Mouse (Mus musculus) stomach, embryonic 14.5 days (tissue): Measurements from ENCODE around the gene Pcbd1. TPM values are rescaled to one million over a fixed set of nuclear protein-coding genes. Genes with fewer than 3 reads are reported as not detected.

Experiments used
- ATAC-seq: fragments of 200-750 bp; cut with Nextera tagmentation; 2 replicates; pipeline ENCODE4 v1.8.0; 2017; ENCODE audit warnings: low read depth, moderate TSS enrichment; ENCODE audit not compliant: insufficient number of reproducible peaks, insufficient read depth, low FRiP score
- H3K27ac ChIP-seq: fragments of 300-500 bp; sonication (generic); 2 replicates; pipeline ENCODE4 v1.5.1; 2014; ENCODE audit warnings: mild to moderate bottlenecking, low read length, moderate library complexity, mixed read lengths
- H3K27me3 ChIP-seq: fragments of 300-500 bp; sonication (generic); 2 replicates; pipeline ENCODE4 v1.6.1; 2014; ENCODE audit warnings: low read length, control low read depth, mixed read lengths; ENCODE audit not compliant: control insufficient read depth, insufficient read depth
- H3K36me3 ChIP-seq: fragments of 300-500 bp; sonication (generic); 2 replicates; pipeline ENCODE4 v1.6.1; 2014; ENCODE audit warnings: mild to moderate bottlenecking, control low read depth, low read length, moderate library complexity, mixed read lengths; ENCODE audit not compliant: control insufficient read depth, insufficient read depth
- H3K4me1 ChIP-seq: fragments of 300-500 bp; sonication (generic); 2 replicates; pipeline ENCODE4 v1.6.1; 2014; ENCODE audit warnings: low read length, control low read depth, mixed read lengths; ENCODE audit not compliant: control insufficient read depth, insufficient read depth
- H3K4me2 ChIP-seq: fragments of 300-500 bp; sonication (generic); replicated peaks from 2 replicates; pipeline ENCODE4 v1.6.1; 2014; ENCODE audit warnings: low read depth, low read length, control low read depth
- H3K4me3 ChIP-seq: fragments of 300-500 bp; sonication (generic); 2 replicates; pipeline ENCODE4 v1.5.1; 2014; ENCODE audit warnings: low read depth, low read length, control low read depth
- H3K9ac ChIP-seq: fragments of 300-500 bp; sonication (generic); replicated peaks from 2 replicates; pipeline ENCODE4 v1.6.1; 2014; ENCODE audit warnings: low read depth, mild to moderate bottlenecking, control low read depth, low read length, moderate library complexity, mixed read lengths
- H3K9me3 ChIP-seq: fragments of 300-500 bp; sonication (generic); 2 replicates; pipeline ENCODE4 v1.6.1; 2016; ENCODE audit warnings: low read depth, low read length, control low read depth; ENCODE audit not compliant: control insufficient read depth
- WGBS: fragments of 180-500 bp; shearing (Covaris S2); extraction: QIAGEN DNeasy Blood & Tissue Kit; methylation state at CpG from one replicate; pipeline ENCODE4 v1.1.7; 2014; 5-methylcytosine and 5-hydroxymethylcytosine counted together
- polyA plus RNA-seq: library from polyadenylated mRNA; unstranded; fragments of >200 nt; fragmentation: Nextera tagmentation; extraction: Ambion mirVana; gene quantifications from 2 replicates; pipeline ENCODE4 v1.2.1, GENCODE M21; 2014

Gene Pcbd1
- polyA plus RNA-seq, 1 experiment from 2014 or later, result 105 TPM

- ATAC-seq, result peak; percentile 56; the same call in 1 of the 2 replicates
- H3K36me3 ChIP-seq, result no peaks in the 10 kb centered on the region
- no peak overlapping the region for H3K27ac ChIP-seq
- no peak overlapping the region for H3K4me3 ChIP-seq
- H3K9ac ChIP-seq, result no peak overlapping the region
- WGBS, result 25% methylated on average over 8 of the region's 8 CpGs
- H3K9me3 ChIP-seq, result no peaks in the 10 kb centered on the region
- H3K4me1 ChIP-seq, result peaks cover 14% of the 10 kb centered on the region; the same call in 1 of the 2 replicates
- no peaks in the 10 kb centered on the region for H3K27me3 ChIP-seq
- H3K4me2 ChIP-seq, result no peak overlapping the region
Measured at GRCm38 (mm10) chr10:61064635-61065034, 24.5 kb upstream of the Pcbd1 start.

GRCm38 (mm10) chr10:61065287-61066005, 23.7 kb upstream of the Pcbd1 start:
- ATAC-seq, result no peak
- H3K27ac ChIP-seq, result no peak overlapping the region
- no peak overlapping the region for H3K9ac ChIP-seq
- H3K36me3 ChIP-seq, result no peaks in the 10 kb centered on the region
- 57% methylated on average over 13 of the region's 13 CpGs for WGBS
- no peak overlapping the region for H3K4me3 ChIP-seq
- H3K27me3 ChIP-seq, result no peaks in the 10 kb centered on the region
- H3K4me1 ChIP-seq, result 0 out of 2 replicates have a peak, but pooled peaks cover 10% of the 10 kb centered on the region
- H3K4me2 ChIP-seq, result no peak overlapping the region
- no peaks in the 10 kb centered on the region for H3K9me3 ChIP-seq

- H3K36me3 ChIP-seq, result no peaks in the 10 kb centered on the region
- H3K4me1 ChIP-seq, result 0 out of 2 replicates have a peak, but pooled peaks cover 10% of the 10 kb centered on the region
- H3K27me3 ChIP-seq, result no peaks in the 10 kb centered on the region
- no peak overlapping the region for H3K27ac ChIP-seq
- no peaks in the 10 kb centered on the region for H3K9me3 ChIP-seq
- ATAC-seq, result no peak
- H3K4me3 ChIP-seq, result no peak overlapping the region
- no peak overlapping the region for H3K4me2 ChIP-seq
- H3K9ac ChIP-seq, result no peak overlapping the region
- WGBS, result 6% methylated on average over 8 of the region's 8 CpGs
Measured at GRCm38 (mm10) chr10:61068436-61069192, 20.5 kb upstream of the Pcbd1 start.

DNA sequence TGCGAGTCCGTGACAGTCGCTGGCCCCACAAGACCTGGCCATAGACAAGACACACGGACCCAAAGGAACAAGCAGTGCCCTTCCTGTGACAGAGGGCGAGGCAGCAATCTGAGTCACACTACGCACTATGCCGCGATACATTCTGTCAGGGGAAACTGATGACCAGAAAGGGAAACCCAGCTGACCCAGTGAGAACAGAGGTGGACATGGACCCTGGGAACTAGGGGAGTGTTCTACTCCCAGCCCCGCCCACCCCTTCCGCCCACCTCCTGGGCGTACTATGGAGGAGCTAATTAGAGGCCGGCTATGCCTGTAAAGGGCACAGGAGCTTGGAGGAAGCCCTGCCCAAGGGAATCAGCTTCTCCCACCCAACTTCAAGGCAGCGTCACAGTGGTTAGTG, 19.9 kb upstream of the Pcbd1 start:
- no peaks in the 10 kb centered on the region for H3K36me3 ChIP-seq
- H3K4me1 ChIP-seq, result 0 out of 2 replicates have a peak, but pooled peaks cover 10% of the 10 kb centered on the region
- whole genome bisulfite sequencing, result 21% methylated on average over 13 of the region's 13 CpGs
- peak; percentile 43; the same call in 1 of the 2 replicates for ATAC-seq
- no peak overlapping the region; the same call in 1 of the 2 replicates for H3K4me2 ChIP-seq
- H3K9me3 ChIP-seq, result no peaks in the 10 kb centered on the region
- no peak overlapping the region for H3K4me3 ChIP-seq
- H3K27ac ChIP-seq, result no peak overlapping the region
- H3K9ac ChIP-seq, result no peak overlapping the region
- H3K27me3 ChIP-seq, result no peaks in the 10 kb centered on the region

DNA sequence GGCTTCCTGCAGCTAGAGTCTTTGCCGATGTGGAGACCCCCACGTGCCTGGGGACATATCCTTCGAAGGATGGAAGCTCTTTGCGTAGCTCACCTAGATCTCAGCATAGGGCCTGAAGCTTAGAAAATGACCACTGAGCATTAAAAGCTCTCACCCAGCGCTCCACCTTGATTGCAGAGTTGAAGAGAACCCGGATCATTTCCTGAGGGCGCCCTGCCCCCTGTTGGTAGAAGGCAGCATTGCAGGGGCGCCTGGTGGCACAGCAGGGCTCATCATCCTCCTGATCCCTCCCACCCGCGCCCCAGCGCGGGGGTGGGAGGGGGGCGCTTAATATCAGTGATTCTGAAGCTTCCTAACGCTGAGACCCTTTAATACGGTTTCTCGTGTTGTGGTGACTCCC, 16.8 kb upstream of the Pcbd1 start:
- Histone ChIP-seq H3K4me3 (no peak overlapping the region), H3K9me3 (no peaks in the 10 kb centered on the region), H3K27ac (no peak overlapping the region), H3K4me1 (0 out of 2 replicates have a peak, but pooled peaks cover 4% of the 10 kb centered on the region), H3K4me2 (no peak overlapping the region), H3K27me3 (no peaks in the 10 kb centered on the region), H3K36me3 (no peaks in the 10 kb centered on the region), H3K9ac (no peak overlapping the region)
- 14% methylated on average over 16 of the region's 16 CpGs for WGBS
- ATAC-seq, result no peak

GRCm38 (mm10) chr10:61074643-61075042, 14.5 kb upstream of the Pcbd1 start:
- H3K9me3 ChIP-seq, result no peaks in the 10 kb centered on the region
- no peak for ATAC-seq
- no peak overlapping the region for H3K9ac ChIP-seq
- H3K4me2 ChIP-seq, result no peak overlapping the region
- no peak overlapping the region for H3K27ac ChIP-seq
- no peaks in the 10 kb centered on the region for H3K36me3 ChIP-seq
- H3K27me3 ChIP-seq, result no peaks in the 10 kb centered on the region
- WGBS, result 5% methylated on average over 1 of the region's 1 CpGs
- H3K4me1 ChIP-seq, result no peaks in the 10 kb centered on the region
- H3K4me3 ChIP-seq, result no peak overlapping the region

- Histone ChIP-seq H3K27me3 (no peaks in the 10 kb centered on the region), H3K4me2 (no peak overlapping the region), H3K9ac (no peak overlapping the region), H3K4me3 (no peak overlapping the region), H3K36me3 (no peaks in the 10 kb centered on the region), H3K9me3 (no peaks in the 10 kb centered on the region), H3K27ac (no peak overlapping the region), H3K4me1 (0 out of 2 replicates have a peak, but pooled peaks cover 4% of the 10 kb centered on the region)
- 89% methylated on average over 3 of the region's 3 CpGs for WGBS
- ATAC-seq, result no peak
Measured at GRCm38 (mm10) chr10:61075607-61076006, 13.5 kb upstream of the Pcbd1 start.

DNA sequence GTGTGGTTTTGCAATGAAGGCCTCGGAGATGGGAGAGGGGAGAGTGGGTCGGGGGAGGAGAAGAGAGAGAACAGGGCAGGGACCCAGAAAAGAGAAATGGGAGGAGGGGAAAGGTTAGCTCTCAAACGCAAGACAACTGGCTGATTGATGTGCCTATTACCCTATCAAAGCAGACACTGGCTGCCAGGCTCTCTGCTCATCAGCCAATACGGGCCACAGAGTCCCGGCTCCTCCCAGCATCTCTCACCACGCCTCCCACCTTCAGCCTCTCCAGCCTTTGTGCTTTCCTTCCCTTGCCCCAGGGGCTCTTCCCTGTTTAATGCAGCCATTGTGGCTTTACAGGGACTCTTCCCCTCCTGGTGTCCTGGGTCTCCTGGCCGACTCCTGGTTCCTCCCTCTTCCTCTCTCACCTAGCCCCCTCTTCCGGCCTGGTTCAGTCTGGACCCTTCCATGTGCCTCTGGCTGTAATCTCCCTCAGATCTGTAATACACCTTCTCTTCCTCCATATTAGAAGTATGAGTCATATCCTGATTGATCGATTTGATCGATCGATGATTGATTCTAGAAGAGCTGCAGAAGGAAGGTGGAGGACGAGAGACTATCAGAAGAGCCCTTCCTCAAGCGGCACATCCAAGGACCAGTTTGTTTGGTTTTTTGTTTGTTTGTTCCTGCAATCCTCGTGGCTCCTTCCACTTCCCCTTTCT, 8.8 kb upstream of the Pcbd1 start:
- Histone ChIP-seq H3K27me3 (no peaks in the 10 kb centered on the region), H3K27ac (no peak overlapping the region), H3K4me3 (no peak overlapping the region), H3K9ac (no peak overlapping the region), H3K9me3 (no peaks in the 10 kb centered on the region), H3K4me2 (no peak overlapping the region), H3K36me3 (no peaks in the 10 kb centered on the region), H3K4me1 (0 out of 2 replicates have a peak, but pooled peaks cover 4% of the 10 kb centered on the region)
- 40% methylated on average over 14 of the region's 14 CpGs for WGBS
- ATAC-seq, result peak; percentile 76; the same call in 1 of the 2 replicates
